Mouse (Mus musculus): Measurements from ENCODE around the gene Krtap4-2. TPM values are rescaled to one million over a fixed set of nuclear protein-coding genes. Genes with fewer than 3 reads are reported as not detected.
"Not testable (repeated sequence)": the region's sequence is repeated elsewhere in the genome, so short reads cannot be mapped to it uniquely, and the experiment has no call there.

The Krtap4-2 gene
- polyA plus RNA-seq, 1 experiment from 2014 or later, result 1.6 TPM

GRCm38 (mm10) chr11:99637086-99637485 lies 2.2 kb upstream of the Krtap4-2 start:
- H3K27me3 ChIP-seq, result no peaks in the 10 kb centered on the region
- no peak overlapping the region for H3K27ac ChIP-seq (replicated peaks)
- H3K4me2 ChIP-seq (replicated peaks), result no peak overlapping the region
- no peaks in the 10 kb centered on the region for H3K36me3 ChIP-seq
- ATAC-seq (ENCODE audit: insufficient number of reproducible peaks, low FRiP score, low TSS enrichment, low read depth), result no peak; the same call in 1 of the 2 replicates
- H3K4me1 ChIP-seq, result peaks cover 3% of the 10 kb centered on the region; the same call in 1 of the 2 replicates
- 57% methylated on average over 1 of the region's 1 CpGs for WGBS
- H3K9ac ChIP-seq, result no peak overlapping the region
- no peak overlapping the region for H3K4me3 ChIP-seq (replicated peaks)
- H3K9me3 ChIP-seq (replicated peaks), result no peaks in the 10 kb centered on the region

- no peak for ATAC-seq (ENCODE audit: insufficient number of reproducible peaks, low FRiP score, low TSS enrichment, low read depth)
- Histone ChIP-seq H3K4me1 (peaks cover 3% of the 10 kb centered on the region; the same call in 1 of the 2 replicates), H3K4me2 (replicated peaks) (no peak overlapping the region), H3K27me3 (no peaks in the 10 kb centered on the region), H3K27ac (replicated peaks) (no peak overlapping the region), H3K4me3 (replicated peaks) (no peak overlapping the region), H3K36me3 (no peaks in the 10 kb centered on the region), H3K9ac (no peak overlapping the region), H3K9me3 (replicated peaks) (no peaks in the 10 kb centered on the region)
- 55% methylated on average over 2 of the region's 2 CpGs for WGBS
Observed at GRCm38 (mm10) chr11:99633293-99633692, 1.6 kb downstream of the Krtap4-2 start.

- no peaks in the 10 kb centered on the region for H3K9me3 ChIP-seq (replicated peaks)
- H3K27me3 ChIP-seq, result no peaks in the 10 kb centered on the region
- no peak overlapping the region for H3K27ac ChIP-seq (replicated peaks)
- no peak overlapping the region for H3K4me3 ChIP-seq (replicated peaks)
- peaks cover 3% of the 10 kb centered on the region; the same call in 1 of the 2 replicates for H3K4me1 ChIP-seq
- WGBS, result 59% methylated on average over 3 of the region's 3 CpGs
- no peak overlapping the region for H3K9ac ChIP-seq
- no peak for ATAC-seq (ENCODE audit: insufficient number of reproducible peaks, low FRiP score, low TSS enrichment, low read depth)
- H3K36me3 ChIP-seq, result no peaks in the 10 kb centered on the region
- no peak overlapping the region for H3K4me2 ChIP-seq (replicated peaks)
Observed at GRCm38 (mm10) chr11:99630890-99631289, 4.0 kb downstream of the Krtap4-2 start.

GRCm38 (mm10) chr11:99628138-99628537 lies 6.7 kb downstream of the Krtap4-2 start, which contains the start of gene Krtap4-1:
Gene Krtap4-1, minus strand, starts transcription at chr11:99628238.
- H3K36me3 ChIP-seq, result no peaks in the 10 kb centered on the region
- no peak within 1 kb of the TSS for H3K27ac ChIP-seq (replicated peaks)
- H3K27me3 ChIP-seq, result no peaks in the 10 kb centered on the region
- ATAC-seq (ENCODE audit: insufficient number of reproducible peaks, low FRiP score, low TSS enrichment, low read depth), result no peak
- no peak within 1 kb of the TSS for H3K9ac ChIP-seq
- no peaks in the 10 kb centered on the region for H3K9me3 ChIP-seq (replicated peaks)
- H3K4me1 ChIP-seq, result no peaks in the 10 kb centered on the region
- no peak within 1 kb of the TSS for H3K4me2 ChIP-seq (replicated peaks)
- 69% methylated on average over 4 of the region's 4 CpGs for WGBS
- H3K4me3 ChIP-seq (replicated peaks), result no peak within 1 kb of the TSS

DNA sequence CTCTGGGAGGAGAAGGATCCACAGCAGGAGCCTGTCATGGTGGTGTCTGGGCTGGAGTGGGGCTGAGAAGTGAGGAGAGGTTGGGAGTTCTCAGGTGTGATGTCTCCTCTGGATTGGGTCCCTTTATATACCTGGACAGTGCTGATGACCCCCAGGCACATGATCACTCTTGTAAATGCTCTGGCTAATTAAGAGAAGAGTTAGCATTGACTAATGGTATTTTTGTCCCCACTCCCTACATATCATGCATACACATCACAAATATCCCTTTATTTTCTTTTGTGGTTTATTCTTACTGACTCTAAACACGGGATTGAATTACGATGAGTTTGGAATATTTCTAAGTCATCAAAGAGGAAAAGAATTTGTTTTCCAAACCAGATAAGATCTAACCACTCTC lies 14.5 kb downstream of the Krtap4-2 start, which contains the start of gene Gm11562:
Gm11562 (minus strand) TSS at position 101 of the 400 bp plus-strand sequence.
- Histone ChIP-seq H3K4me1 (no peaks in the 10 kb centered on the region), H3K27me3 (no peaks in the 10 kb centered on the region), H3K4me3 (replicated peaks) (no peak within 1 kb of the TSS), H3K9me3 (replicated peaks) (no peaks in the 10 kb centered on the region), H3K9ac (no peak within 1 kb of the TSS), H3K36me3 (no peaks in the 10 kb centered on the region), H3K4me2 (replicated peaks) (no peak within 1 kb of the TSS), H3K27ac (replicated peaks) (no peak within 1 kb of the TSS)
- no peak for ATAC-seq (ENCODE audit: insufficient number of reproducible peaks, low FRiP score, low TSS enrichment, low read depth)
- 63% methylated on average over 2 of the region's 2 CpGs for WGBS

- 64% methylated on average over 3 of the region's 3 CpGs for WGBS
- Histone ChIP-seq H3K4me2 (replicated peaks) (no peak within 1 kb of the TSS), H3K4me3 (replicated peaks) (no peak within 1 kb of the TSS), H3K27me3 (no peaks in the 10 kb centered on the region), H3K4me1 (no peaks in the 10 kb centered on the region), H3K9me3 (replicated peaks) (no peaks in the 10 kb centered on the region), H3K27ac (replicated peaks) (no peak within 1 kb of the TSS), H3K9ac (no peak within 1 kb of the TSS), H3K36me3 (no peaks in the 10 kb centered on the region)
- ATAC-seq (ENCODE audit: insufficient number of reproducible peaks, low FRiP score, low TSS enrichment, low read depth), result no peak
Observed at GRCm38 (mm10) chr11:99614796-99615363, 20.0 kb downstream of the Krtap4-2 start, which contains the start of gene Krtap2-4. Gene Krtap2-4, minus strand, starts transcription at chr11:99614846.

GRCm38 (mm10) chr11:99610089-99610488 lies 24.8 kb downstream of the Krtap4-2 start, which contains the start of gene Gm11937:
Gene Gm11937, minus strand, starts transcription at chr11:99610189.
- not testable (repeated sequence) for H3K36me3 ChIP-seq; H3K4me1 ChIP-seq; H3K4me3 ChIP-seq (replicated peaks); H3K27ac ChIP-seq (replicated peaks); H3K4me2 ChIP-seq (replicated peaks); H3K27me3 ChIP-seq; H3K9ac ChIP-seq; H3K9me3 ChIP-seq (replicated peaks); ATAC-seq (ENCODE audit: insufficient number of reproducible peaks, low FRiP score, low TSS enrichment, low read depth)
- WGBS, result 64% methylated on average over 1 of the region's 2 CpGs

DNA sequence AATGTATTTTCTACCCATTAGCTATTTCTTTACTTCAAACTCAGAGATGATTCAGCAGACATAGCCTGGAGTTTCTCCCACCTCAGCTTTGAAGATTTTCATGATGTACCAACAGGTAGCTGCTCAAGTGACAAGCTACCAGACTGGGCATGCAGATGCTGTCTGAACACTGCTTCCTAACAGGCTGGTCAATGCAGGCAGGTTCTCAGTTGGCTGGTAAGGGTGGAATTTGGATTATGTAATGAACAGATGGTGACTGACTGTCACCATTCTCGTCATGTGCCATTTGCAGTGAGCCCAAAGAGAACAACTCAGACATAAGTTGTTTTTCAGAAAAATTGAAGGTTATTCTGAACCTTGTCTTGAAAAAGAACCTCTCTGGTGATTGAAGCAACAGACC lies 25.8 kb downstream of the Krtap4-2 start:
- H3K9me3 ChIP-seq (replicated peaks), result no peaks in the 10 kb centered on the region
- no peak overlapping the region for H3K27ac ChIP-seq (replicated peaks)
- no peak overlapping the region for H3K9ac ChIP-seq
- no peak overlapping the region for H3K4me2 ChIP-seq (replicated peaks)
- H3K36me3 ChIP-seq, result no peaks in the 10 kb centered on the region
- H3K4me1 ChIP-seq, result no peaks in the 10 kb centered on the region
- 52% methylated on average over 1 of the region's 1 CpGs for WGBS
- no peak for ATAC-seq (ENCODE audit: insufficient number of reproducible peaks, low FRiP score, low TSS enrichment, low read depth)
- H3K4me3 ChIP-seq (replicated peaks), result no peak overlapping the region
- no peaks in the 10 kb centered on the region for H3K27me3 ChIP-seq

GRCm38 (mm10) chr11:99603208-99603607 lies 31.7 kb downstream of the Krtap4-2 start, which contains the start of gene Gm11938:
Gene Gm11938, minus strand, starts transcription at chr11:99603308.
- H3K4me1 ChIP-seq; H3K27ac ChIP-seq (replicated peaks); H3K9ac ChIP-seq; H3K27me3 ChIP-seq; H3K36me3 ChIP-seq; H3K4me3 ChIP-seq (replicated peaks); H3K9me3 ChIP-seq (replicated peaks); ATAC-seq (ENCODE audit: insufficient number of reproducible peaks, low FRiP score, low TSS enrichment, low read depth); H3K4me2 ChIP-seq (replicated peaks): not testable (repeated sequence)
- 76% methylated on average over 1 of the region's 1 CpGs for WGBS

GRCm38 (mm10) chr11:99597742-99598141 lies 37.1 kb downstream of the Krtap4-2 start, which contains the start of gene Krtap9-3:
Gene Krtap9-3, minus strand, starts transcription at chr11:99598105.
- WGBS, result 77% methylated on average over 6 of the region's 6 CpGs
- not testable (repeated sequence) for H3K4me2 ChIP-seq (replicated peaks); H3K36me3 ChIP-seq; H3K9ac ChIP-seq; H3K9me3 ChIP-seq (replicated peaks); H3K27ac ChIP-seq (replicated peaks); H3K4me3 ChIP-seq (replicated peaks); H3K27me3 ChIP-seq; ATAC-seq (ENCODE audit: insufficient number of reproducible peaks, low FRiP score, low TSS enrichment, low read depth); H3K4me1 ChIP-seq

DNA sequence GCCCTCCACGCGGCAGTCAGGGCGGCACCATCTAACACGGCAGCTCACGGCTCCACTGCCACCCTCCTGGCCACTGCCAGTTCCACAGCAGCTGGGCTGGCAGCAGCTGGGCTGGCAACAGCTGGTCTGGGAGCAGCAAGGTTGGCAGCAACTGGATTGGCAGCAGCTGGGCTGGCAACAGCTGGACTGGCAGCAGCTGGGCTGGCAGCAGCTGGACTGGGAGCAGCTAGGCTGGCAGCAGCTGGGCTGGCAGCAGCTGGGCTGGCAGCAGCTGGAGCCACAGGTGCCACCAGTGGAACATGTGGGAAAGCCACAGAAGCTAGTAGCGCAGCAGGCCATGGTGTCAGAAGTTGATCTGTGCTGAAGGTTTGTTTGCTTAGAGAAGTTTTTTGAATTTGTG lies 43.9 kb downstream of the Krtap4-2 start, which contains the start of gene Krtap1-3:
Krtap1-3 (minus strand) TSS at position 359 of the 400 bp plus-strand sequence.
- Histone ChIP-seq H3K9me3 (replicated peaks) (no peaks in the 10 kb centered on the region), H3K4me3 (replicated peaks) (no peak within 1 kb of the TSS), H3K27me3 (no peaks in the 10 kb centered on the region), H3K9ac (no peak within 1 kb of the TSS), H3K4me2 (replicated peaks) (no peak within 1 kb of the TSS), H3K4me1 (no peaks in the 10 kb centered on the region), H3K36me3 (no peaks in the 10 kb centered on the region), H3K27ac (replicated peaks) (no peak within 1 kb of the TSS)
- no peak for ATAC-seq (ENCODE audit: insufficient number of reproducible peaks, low FRiP score, low TSS enrichment, low read depth)
- WGBS, result 72% methylated on average over 6 of the region's 6 CpGs

GRCm38 (mm10) chr11:99585096-99585495 lies 49.8 kb downstream of the Krtap4-2 start:
- Histone ChIP-seq H3K4me1 (no peaks in the 10 kb centered on the region), H3K9ac (no peak overlapping the region), H3K27ac (replicated peaks) (no peak overlapping the region), H3K4me2 (replicated peaks) (no peak overlapping the region), H3K9me3 (replicated peaks) (no peaks in the 10 kb centered on the region), H3K27me3 (no peaks in the 10 kb centered on the region), H3K4me3 (replicated peaks) (no peak overlapping the region), H3K36me3 (no peaks in the 10 kb centered on the region)
- WGBS, result 83% methylated on average over 7 of the region's 7 CpGs
- no peak for ATAC-seq (ENCODE audit: insufficient number of reproducible peaks, low FRiP score, low TSS enrichment, low read depth)
